Mouse (Mus musculus): Measurements from ENCODE around the gene Gm36028.

The Gm36028 gene

DNA sequence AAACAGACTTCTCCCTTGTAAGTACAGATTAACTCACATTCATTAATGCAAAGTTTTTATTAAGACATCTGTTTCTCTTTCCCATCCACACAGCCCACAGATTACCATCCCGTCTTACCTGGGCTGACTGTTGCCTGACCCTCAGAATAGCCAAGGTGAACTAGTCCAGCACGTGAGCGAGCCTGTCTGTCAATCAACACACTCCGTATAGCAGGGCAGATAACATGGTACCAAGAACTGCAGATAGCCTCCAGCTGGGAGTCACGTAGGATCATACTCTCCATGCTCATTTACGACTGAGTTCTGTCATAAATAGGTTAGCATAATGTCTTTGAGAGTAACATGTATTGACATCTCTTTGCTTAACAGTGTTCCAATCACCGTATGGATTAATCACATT, at the start of gene Gm36028:
Gene Gm36028 (minus strand): TSS at position 118 of the 400 bp plus-strand sequence.
- no peak for DNase-seq

DNA sequence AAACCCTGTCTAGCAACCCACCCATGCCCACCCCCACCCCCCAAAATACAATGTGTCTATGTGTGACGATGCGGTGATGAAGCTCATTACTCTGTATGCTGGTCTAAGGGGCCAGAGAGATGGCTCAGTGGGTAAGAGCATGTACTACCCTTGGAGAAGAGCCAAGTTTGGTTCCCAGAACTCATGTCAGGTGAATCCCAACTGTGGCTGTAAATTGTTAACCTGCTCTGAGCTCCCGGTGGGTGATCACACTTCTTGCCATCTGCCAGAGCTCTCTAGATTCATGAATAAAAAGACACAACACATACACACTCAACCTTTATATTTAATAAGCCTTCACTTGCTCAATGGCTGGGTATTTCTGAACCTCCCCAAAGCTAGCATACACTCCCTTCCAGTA, 45.5 kb upstream of the Gm36028 start:
- DNase-seq, result no peak

DNA sequence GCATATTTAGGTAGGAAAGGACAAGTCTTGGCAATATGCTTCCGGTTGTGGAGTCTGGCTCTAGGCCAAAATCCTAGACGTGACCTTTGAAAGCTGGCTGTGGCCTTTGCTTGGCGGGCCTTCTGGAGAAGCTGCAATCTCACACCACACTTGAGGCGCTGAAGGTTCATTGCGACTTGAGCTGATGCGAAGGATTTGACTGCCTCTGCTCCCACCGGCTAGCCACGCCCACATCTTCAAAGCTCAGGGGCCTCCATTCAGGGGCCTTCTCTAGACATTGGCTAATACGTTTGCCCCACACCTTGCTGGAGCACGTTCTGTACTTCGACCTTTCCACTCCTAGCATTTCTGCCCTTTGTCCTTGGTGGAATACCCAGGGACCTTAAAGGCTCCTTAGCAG, 40.4 kb upstream of the Gm36028 start:
- no peak for DNase-seq

DNA sequence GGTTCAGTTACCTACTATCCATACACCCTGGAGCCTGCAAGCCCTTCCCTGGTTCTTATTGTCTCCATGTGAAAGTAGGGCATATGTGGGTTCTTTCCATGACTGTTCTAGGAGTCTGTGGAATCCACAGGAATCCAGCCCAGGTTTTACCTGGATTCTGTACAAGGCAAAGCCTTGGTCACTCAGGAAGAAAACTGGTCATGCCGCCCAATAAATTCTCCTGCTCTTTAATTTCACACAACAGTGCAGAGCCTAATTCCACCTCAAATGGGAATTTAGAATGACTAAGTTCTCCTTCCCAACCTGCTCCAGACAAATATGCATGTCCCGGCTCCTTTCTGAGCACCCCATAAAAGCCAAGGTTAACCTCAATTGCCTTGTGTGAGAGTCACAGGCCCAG, 38.4 kb upstream of the Gm36028 start:
- no peak for DNase-seq

DNA sequence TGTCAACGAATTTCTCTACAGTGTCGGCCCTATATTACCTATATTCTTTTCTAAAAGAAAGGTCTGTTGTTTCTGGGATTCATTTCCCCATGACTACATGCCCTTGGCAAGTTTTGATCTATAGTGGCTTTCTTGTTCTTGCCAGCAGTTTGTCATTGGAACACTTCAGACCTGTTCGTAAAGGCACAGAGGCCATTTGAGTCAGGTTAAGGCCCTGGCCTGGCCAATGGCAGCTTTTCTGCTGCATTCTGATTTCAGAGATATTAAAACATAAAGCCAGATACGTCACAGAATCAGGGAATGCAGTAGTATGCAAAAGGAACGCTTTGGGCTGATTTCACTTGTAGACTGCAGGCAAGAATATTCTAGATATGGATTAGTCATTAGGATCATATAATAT, 37.8 kb upstream of the Gm36028 start:
- no peak for DNase-seq

DNA sequence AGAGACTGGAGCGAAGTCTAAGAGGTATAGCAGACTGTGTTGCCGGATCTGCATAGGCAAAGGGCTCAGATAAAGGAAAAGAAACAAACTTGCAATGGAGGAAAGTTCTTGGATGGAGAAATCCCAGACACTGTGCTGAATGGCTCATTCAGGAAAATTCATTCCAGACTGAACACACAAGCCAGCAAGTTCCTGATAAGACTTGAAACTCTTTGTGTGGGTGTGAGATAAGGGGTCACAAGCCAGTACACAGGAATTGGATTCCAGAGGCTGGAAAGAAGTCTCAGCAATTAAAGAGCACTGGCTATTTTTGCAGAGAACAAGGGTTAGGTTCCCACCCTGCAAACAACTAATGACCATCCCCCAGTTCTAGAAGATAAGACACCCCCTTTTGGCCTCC, 33.0 kb upstream of the Gm36028 start:
- no peak for DNase-seq

DNA sequence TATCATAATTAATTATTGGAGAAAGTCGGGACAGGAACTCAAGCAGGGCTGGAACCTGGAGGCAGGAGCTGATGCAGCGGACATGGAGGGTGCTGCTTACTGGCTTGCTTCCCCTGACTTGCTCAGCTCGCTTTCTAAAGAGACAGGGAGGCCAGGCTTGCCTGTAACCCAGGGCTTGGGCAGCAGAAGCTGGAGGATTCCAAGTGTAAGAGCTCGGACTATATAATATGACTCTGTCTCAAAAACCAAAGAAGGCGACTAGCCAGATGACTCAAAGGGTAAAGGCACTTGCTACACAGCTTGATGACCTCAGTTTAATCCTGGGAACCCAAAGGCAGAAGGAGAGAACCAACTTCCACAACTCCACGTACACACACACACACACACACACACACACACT, 32.4 kb upstream of the Gm36028 start:
- DNase-seq, result no peak

DNA sequence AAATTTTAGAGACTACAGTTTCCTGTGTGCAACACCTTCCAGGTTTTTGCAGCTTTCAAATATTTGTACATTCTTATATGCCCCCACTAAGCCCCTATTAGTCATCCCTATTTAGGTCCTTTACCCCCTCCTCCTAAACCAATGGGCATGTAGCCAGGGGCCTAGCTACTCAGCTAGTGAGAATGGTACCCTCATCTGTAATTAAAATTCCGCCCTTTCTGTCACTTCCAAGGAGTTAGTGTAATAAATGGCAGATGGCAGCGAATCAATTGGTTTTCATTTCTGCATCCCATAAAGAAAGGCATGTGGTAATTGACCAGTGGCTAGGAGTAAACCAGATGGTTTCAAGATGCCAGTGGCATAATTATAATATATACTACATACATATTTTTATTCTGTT, 31.7 kb upstream of the Gm36028 start:
- DNase-seq, result no peak

DNA sequence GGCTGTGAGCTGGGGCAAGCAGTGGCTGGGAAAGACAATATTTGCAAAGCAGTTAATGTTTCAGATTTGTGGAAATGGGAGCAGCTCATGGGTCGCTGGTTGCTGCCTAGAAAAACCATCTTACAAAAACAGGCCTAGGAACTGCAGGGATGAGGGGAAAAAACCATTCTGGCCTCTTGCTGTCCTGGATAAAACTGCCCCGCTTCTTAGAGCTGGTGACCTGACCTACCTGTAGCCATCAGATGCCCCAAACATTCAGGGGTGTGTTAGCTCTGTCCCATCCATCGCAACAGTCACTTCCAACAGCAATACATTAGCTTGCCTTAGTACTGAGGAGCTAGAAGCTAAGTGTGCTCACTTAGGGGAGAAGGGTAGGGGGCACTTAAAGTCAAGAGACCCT, 28.0 kb upstream of the Gm36028 start:
- no peak for DNase-seq

DNA sequence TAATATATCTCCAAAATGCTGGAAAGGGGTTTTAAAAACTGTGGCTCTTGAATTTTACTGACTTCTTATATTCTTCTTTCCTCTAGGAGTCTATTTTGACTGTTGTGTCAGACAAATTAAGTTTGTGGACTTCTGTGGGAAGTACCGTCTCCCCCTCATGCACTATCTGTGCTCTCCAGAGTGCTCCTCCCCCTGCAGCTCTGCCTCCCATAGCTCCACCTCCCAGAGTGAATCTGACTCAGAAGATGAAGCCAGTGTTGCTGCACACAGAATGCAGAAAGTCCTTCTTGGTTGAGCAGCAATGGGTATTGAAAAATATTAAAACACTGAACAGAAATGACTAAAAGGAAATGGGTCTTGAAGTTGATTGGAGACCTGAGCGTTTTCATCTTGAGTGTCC, 20.2 kb upstream of the Gm36028 start:
- DNase-seq, result peak; percentile 7

DNA sequence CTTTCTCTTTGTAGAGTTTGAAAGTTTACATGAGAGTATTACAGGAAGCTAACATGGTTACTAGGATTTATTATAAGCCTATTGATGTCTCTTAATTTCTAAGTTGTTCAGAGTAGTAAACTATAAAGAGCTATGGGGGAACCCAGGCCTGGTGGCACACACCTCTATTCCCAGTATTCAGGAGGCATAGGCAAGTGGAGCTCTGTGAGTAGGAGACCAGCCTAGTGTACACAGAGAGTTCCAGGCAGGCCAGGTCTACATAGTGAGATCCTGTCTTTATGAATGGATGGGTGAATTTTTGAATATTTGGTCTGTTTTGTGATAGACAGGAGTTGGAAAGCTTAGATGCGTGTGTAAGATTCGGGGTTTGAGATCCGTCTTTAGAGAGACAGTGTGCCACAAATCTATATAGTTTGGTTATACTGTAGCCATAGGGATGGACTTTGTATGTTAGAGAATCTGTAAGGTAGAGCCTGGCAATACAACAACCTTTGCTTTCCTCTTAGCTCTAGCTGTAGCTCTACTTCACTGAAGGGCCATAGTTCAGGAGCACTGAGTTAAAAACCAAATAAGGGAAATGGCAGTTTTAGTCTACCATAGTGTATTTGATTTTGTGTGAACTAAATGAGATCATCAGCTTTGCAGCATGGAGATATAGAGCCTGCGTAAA, 18.9 kb upstream of the Gm36028 start:
- no peak for DNase-seq

DNA sequence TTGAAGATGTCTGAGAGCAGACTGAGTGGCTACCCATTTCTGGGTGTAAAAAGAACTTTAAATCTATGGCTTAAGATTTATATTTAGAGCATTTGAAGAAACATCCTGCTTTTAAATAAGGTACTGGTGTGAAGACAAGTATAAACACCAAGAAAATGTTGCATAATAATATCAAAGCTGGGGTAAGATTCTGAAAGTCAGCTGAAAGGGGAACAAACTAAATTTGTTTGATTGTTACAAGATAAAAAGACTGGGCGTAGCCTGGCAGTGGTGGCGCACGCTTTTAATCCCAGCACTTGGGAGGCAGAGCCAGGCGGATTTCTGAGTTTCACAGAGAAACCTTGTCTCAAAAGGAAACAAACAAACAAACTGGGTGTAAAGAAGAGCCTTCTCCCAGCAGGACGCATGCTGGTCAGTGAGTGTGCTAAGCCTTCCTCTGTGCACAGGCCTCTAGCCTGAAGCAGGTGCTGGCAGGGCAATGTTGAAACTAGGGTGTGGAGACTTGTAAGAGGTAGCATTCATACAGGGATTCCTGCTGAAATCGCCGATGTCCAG, 18.1 kb upstream of the Gm36028 start:
- no peak for DNase-seq

DNA sequence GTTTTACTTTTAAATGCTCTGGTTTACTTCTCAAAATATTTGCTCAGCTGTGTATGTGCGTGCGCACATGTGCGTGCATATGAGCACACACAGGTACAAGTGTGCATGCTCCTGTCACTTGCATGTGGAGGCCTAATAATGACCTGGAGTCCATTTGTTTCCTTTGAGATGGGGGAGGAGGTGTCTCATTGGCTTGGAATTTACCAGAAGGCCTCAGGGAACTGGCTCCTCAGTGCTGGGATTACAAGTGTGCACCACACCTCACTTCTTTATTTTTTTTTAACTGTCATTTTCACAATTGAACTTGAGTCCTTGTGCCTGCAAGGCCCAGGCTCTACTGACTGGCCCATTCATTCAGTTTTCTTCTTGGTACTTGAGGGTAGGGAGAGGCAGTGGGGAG, 16.5 kb upstream of the Gm36028 start:
- no peak for DNase-seq

DNA sequence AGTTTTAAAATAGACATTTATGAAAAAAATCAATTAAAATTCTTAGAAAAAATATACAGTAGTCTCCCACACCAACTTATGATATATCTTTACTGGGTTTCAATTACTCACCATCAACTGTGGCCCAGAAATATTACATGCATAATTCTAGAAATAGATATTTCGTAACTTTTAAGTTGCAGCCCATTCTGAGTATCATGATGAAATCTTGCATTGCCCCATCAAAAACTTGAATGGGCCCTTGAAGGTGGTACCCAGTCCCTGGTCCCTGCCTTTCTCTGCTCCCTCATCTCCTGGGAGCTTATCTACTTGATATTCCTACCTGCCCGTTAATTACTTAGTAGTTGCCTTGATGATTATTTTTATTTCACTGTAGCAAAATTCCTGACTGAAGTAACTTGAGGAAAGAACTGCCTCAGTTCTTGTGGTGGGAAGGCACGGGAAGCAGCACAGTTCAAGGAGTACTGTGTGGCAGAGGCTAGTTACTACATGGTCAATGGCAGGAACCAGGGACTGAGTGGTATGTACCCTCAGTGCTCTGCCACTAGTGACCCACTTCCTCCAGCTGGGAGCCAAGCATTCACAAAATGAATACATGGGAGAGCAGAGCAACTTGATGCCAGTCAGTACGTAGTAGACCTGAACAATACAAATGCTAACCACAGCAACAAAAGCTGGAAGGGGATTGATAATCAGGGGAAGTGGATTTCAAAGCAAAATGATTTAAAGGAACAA, 13.7 kb upstream of the Gm36028 start:
- DNase-seq, result no peak

DNA sequence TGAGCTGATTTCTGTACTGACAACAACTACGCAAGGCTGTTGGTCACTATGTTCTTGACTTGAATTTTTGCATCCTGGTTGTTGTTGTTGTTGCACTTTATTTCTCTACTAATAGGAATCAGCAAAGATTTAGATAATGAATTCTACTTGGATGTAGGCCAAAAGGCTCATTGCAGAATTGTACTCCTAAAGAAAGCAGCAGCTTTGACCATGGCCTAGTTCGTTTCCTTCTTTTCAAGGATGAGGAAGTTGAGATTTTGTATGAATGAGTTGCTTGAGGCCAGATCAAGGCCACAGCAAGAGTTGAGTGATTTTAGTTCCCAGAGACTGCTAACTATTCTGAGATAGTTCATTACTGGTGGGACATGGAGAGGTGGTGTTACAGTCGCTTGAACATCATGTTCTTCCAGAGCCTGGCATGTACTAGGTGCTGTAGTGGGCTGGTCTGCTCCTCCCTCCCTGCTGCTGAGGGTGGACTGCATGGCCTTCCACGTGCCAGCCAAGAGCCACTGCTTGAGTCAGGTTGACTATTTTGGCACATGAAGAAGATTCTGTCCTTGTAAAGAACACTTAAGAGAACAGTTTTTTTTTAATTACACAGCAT, 10.3 kb upstream of the Gm36028 start:
- DNase-seq, result no peak

DNA sequence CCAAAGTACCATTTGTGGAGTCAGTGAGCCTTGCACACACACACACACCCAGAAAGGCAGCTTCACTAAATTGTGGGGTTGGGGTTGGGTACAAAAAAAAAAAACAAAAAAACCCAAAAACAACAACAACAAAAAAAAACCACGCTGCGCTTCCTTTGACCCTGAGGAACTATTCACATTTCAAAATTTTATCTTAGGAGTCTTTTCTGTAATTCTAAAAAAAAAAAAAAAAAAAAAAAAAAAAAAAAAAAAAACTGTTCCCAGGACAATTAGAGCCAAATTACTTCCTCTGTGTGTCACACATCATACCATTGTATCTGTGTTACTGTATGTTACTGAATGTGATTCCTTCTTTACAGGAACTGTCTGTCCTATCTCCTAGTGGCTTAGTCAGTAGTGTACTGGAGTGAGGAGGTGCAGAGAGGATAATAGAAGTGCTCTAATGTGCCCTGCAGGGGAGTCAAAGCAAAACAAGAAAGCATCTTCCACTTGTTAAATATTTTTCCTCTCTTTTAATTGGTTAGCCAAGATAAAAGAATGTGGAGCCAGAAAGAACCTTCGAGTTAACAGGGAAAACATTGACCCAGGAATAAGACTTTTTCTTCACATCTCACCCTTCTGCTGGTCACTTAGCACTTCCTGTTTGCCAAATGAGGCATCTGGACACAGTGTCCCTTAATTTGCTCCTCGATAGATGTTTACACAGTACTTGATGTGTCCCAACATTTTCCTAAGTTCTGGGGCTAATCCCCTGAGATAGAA, 8.7 kb upstream of the Gm36028 start:
- no peak for DNase-seq

DNA sequence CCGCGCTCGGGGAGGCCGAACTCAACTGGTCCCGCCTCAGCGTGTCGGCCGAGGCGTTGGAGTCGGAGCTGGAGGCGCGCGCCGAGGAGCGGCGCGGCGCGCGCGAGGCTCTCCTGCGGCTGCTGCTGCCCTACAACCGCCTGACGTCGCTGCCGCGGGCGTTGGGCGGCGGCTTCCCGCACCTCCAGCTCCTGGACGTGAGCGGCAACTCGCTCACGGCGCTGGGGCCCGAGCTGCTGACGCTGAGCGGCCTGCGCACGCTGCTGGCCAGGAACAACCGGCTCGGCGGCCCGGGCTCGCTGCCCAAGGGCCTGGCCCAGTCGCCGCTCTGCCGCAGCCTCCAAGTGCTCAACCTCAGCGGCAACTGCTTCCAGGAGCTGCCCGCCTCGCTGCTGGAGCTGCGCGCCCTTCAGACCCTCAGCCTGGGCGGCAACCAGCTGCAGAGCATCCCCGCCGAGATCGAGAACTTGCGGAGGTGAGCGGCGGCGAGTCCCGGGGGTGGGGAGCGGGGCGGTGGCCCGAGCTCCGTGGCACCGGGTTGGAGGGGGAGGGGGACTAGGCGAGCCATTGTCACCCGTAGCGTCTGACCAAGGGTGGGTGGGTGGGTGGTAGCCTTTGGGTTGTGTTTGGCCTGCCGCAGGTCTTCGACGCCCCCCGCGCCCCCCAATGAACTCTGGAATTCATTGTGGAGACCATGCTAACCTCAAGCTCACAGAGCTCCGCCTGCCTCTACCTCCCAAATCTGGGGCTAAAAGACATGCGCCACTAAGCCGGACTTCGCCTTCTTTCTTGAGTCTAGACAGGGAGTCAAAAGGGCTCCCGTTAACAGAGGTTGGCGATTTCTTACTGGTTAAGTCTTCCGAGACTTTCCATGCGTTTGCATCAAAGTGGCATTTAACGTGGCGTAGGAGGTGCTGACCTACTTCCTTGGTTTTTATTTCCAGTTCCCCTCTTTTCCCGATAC, 7.8 kb upstream of the Gm36028 start:
- DNase-seq, result peak; percentile 54

DNA sequence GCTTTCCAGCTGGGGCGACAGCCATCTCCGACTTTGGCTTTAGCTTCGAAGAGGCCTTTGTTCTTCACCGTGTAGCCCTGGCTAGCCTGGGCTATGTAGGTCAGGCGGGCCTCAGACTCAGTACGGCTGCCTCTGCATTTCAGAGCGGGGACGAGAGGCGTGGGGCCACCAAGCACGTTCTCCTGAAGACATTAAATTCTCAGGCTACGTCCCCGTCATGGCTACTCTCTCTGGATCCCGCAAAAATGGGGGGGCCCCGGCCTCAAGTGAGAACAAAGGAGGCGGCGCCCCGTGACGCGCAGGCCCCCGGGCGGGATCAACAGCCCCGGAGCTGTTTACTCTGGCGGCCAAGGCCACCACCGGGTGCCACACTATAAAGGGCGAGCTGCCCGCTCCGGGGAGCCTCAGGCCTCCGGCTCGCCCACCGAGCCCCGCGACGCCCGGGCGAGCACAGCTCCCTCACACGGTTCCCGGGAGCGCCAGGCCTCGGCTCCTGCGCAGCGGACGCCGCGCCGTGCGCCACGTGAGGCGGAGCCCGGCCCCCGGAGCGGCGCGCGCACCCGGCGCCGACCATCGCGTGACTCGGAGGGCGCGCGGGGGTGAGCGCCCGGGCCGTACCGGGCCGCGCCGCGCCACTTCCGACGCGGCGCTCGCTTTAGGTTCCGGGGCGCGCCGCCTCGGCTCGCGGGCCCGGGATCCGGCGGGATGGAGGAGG, 7.0 kb upstream of the Gm36028 start, which contains the start of gene Lrrc58:
Gene Lrrc58 (plus strand): TSS at position 599 of the 715 bp plus-strand sequence.
- peak; percentile 75 for DNase-seq

DNA sequence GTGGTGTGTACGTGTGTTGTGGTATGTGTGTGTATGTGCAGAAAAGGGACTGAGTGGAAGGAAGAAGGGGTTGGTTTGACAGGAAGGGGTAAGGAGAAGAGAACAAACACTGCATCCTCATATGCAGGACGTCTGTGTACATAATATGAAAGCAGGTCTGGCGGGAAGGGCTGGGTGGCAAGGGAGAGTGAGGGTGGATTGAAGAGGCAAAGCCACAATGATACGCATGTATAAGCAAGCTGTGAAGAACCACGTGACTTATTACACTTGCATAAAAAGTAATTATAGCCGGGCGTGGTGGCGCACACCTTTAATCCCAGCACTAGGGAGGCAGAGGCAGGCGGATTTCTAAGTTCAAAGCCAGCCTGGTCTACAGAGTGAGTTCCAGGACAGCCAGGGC, 4.9 kb upstream of the Gm36028 start:
- no peak for DNase-seq

DNA sequence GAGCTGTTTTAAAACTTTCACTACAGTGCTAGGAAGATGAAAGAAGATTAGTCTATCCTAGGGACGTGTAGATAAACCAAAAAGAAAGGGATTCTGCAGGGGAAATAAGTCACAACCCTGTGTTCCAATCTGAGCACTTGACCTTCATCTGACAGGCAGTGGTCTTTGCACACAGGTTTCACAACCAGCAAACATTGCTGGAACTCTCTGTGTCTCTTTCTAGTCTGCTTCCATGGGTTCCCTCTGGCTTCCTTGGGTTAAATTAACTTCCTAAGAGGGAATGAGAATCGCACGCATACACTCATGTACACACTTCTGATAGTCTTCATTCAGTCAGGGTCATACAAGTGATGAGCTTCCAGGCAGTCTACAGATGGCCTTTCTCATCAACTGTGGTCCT, 2.9 kb upstream of the Gm36028 start:
- DNase-seq, result no peak

DNA sequence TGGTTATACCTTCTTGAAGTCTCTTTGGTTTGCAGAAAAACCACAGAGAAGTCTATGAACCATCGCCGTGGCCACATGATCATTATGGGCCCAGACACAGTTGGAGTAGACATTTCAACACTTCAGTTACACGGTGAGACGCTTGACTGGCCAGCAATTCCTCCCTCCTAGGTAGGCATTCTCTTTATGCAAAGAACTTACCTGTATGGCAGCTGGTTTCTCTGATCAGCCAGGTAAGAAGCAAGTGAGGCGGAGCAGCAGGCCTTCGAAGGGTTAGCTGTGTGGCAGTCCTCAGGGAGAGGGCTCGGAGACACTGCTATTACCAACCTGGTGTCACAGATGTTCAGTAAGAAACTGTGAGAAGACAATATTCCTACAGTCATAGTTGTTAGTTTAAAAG, 733 bp downstream of the Gm36028 start:
- no peak for DNase-seq
